Mouse (Mus musculus): ENCODE data around the gene D430041D05Rik. TPM values are rescaled to one million over a fixed set of nuclear protein-coding genes. Genes with fewer than 3 reads are reported as not detected.

The D430041D05Rik gene
- polyA plus RNA-seq, 1 experiment from 2014 or later, result 0.42 TPM

- no peak overlapping the region for H3K27ac ChIP-seq (ENCODE audit: low read length)
- no peak overlapping the region for H3K4me2 ChIP-seq (replicated peaks; ENCODE audit: low read depth, low read length)
- no peaks in the 10 kb centered on the region for H3K9me3 ChIP-seq (ENCODE audit: low read length)
- H3K4me1 ChIP-seq (ENCODE audit: insufficient read depth, low read length), result no peaks in the 10 kb centered on the region
- ATAC-seq (ENCODE audit: low FRiP score, low TSS enrichment), result 0 out of 2 replicates have a peak, but pooled peaks have one; percentile 19
- WGBS, result 60% methylated on average over 6 of the region's 6 CpGs
- H3K9ac ChIP-seq (replicated peaks; ENCODE audit: low read length), result no peak overlapping the region
- no peaks in the 10 kb centered on the region for H3K36me3 ChIP-seq (ENCODE audit: insufficient read depth, low read length)
- H3K4me3 ChIP-seq (ENCODE audit: low read length), result no peak overlapping the region
- H3K27me3 ChIP-seq (ENCODE audit: insufficient read depth, low read length), result no peaks in the 10 kb centered on the region
Observed at GRCm38 (mm10) chr2:104198186-104198585, 212.6 kb downstream of the D430041D05Rik start.

GRCm38 (mm10) chr2:104197281-104197680, 213.5 kb downstream of the D430041D05Rik start:
- no peak overlapping the region for H3K9ac ChIP-seq (replicated peaks; ENCODE audit: low read length)
- no peak for ATAC-seq (ENCODE audit: low FRiP score, low TSS enrichment)
- no peak overlapping the region for H3K4me2 ChIP-seq (replicated peaks; ENCODE audit: low read depth, low read length)
- no peak overlapping the region for H3K4me3 ChIP-seq (ENCODE audit: low read length)
- H3K27ac ChIP-seq (ENCODE audit: low read length), result no peak overlapping the region
- H3K9me3 ChIP-seq (ENCODE audit: low read length), result no peaks in the 10 kb centered on the region
- no peaks in the 10 kb centered on the region for H3K4me1 ChIP-seq (ENCODE audit: insufficient read depth, low read length)
- no peaks in the 10 kb centered on the region for H3K27me3 ChIP-seq (ENCODE audit: insufficient read depth, low read length)
- WGBS, result 45% methylated on average over 3 of the region's 3 CpGs
- H3K36me3 ChIP-seq (ENCODE audit: insufficient read depth, low read length), result no peaks in the 10 kb centered on the region

- H3K27ac ChIP-seq (ENCODE audit: low read length), result no peak overlapping the region
- no peak for ATAC-seq (ENCODE audit: low FRiP score, low TSS enrichment)
- H3K36me3 ChIP-seq (ENCODE audit: insufficient read depth, low read length), result no peaks in the 10 kb centered on the region
- no peak overlapping the region for H3K4me3 ChIP-seq (ENCODE audit: low read length)
- no peaks in the 10 kb centered on the region for H3K4me1 ChIP-seq (ENCODE audit: insufficient read depth, low read length)
- no peak overlapping the region for H3K9ac ChIP-seq (replicated peaks; ENCODE audit: low read length)
- H3K9me3 ChIP-seq (ENCODE audit: low read length), result no peaks in the 10 kb centered on the region
- H3K4me2 ChIP-seq (replicated peaks; ENCODE audit: low read depth, low read length), result no peak overlapping the region
- H3K27me3 ChIP-seq (ENCODE audit: insufficient read depth, low read length), result no peaks in the 10 kb centered on the region
- WGBS, result 81% methylated on average over 18 of the region's 18 CpGs
Observed at GRCm38 (mm10) chr2:104192401-104193141, 218.2 kb downstream of the D430041D05Rik start.

GRCm38 (mm10) chr2:104191723-104192122, 219.1 kb downstream of the D430041D05Rik start:
- 68% methylated on average over 2 of the region's 2 CpGs for WGBS
- Histone ChIP-seq H3K36me3 (ENCODE audit: insufficient read depth, low read length) (no peaks in the 10 kb centered on the region), H3K4me3 (ENCODE audit: low read length) (no peak overlapping the region), H3K4me2 (replicated peaks; ENCODE audit: low read depth, low read length) (no peak overlapping the region), H3K4me1 (ENCODE audit: insufficient read depth, low read length) (no peaks in the 10 kb centered on the region), H3K27me3 (ENCODE audit: insufficient read depth, low read length) (no peaks in the 10 kb centered on the region), H3K9me3 (ENCODE audit: low read length) (no peaks in the 10 kb centered on the region), H3K27ac (ENCODE audit: low read length) (no peak overlapping the region), H3K9ac (replicated peaks; ENCODE audit: low read length) (no peak overlapping the region)
- ATAC-seq (ENCODE audit: low FRiP score, low TSS enrichment), result no peak

GRCm38 (mm10) chr2:104188859-104189258, 222.0 kb downstream of the D430041D05Rik start:
- H3K36me3 ChIP-seq (ENCODE audit: insufficient read depth, low read length), result no peaks in the 10 kb centered on the region
- no peak overlapping the region for H3K4me2 ChIP-seq (replicated peaks; ENCODE audit: low read depth, low read length)
- ATAC-seq (ENCODE audit: low FRiP score, low TSS enrichment), result no peak
- no peaks in the 10 kb centered on the region for H3K27me3 ChIP-seq (ENCODE audit: insufficient read depth, low read length)
- 61% methylated on average over 2 of the region's 2 CpGs for WGBS
- no peaks in the 10 kb centered on the region for H3K4me1 ChIP-seq (ENCODE audit: insufficient read depth, low read length)
- no peak overlapping the region for H3K27ac ChIP-seq (ENCODE audit: low read length)
- no peak overlapping the region for H3K4me3 ChIP-seq (ENCODE audit: low read length)
- H3K9me3 ChIP-seq (ENCODE audit: low read length), result no peaks in the 10 kb centered on the region
- H3K9ac ChIP-seq (replicated peaks; ENCODE audit: low read length), result no peak overlapping the region

GRCm38 (mm10) chr2:104187073-104187472, 223.7 kb downstream of the D430041D05Rik start:
- 47% methylated on average over 3 of the region's 3 CpGs for WGBS
- no peak overlapping the region for H3K9ac ChIP-seq (replicated peaks; ENCODE audit: low read length)
- no peaks in the 10 kb centered on the region for H3K36me3 ChIP-seq (ENCODE audit: insufficient read depth, low read length)
- ATAC-seq (ENCODE audit: low FRiP score, low TSS enrichment), result no peak
- H3K9me3 ChIP-seq (ENCODE audit: low read length), result no peaks in the 10 kb centered on the region
- H3K27me3 ChIP-seq (ENCODE audit: insufficient read depth, low read length), result no peaks in the 10 kb centered on the region
- H3K4me3 ChIP-seq (ENCODE audit: low read length), result no peak overlapping the region
- no peak overlapping the region for H3K4me2 ChIP-seq (replicated peaks; ENCODE audit: low read depth, low read length)
- no peaks in the 10 kb centered on the region for H3K4me1 ChIP-seq (ENCODE audit: insufficient read depth, low read length)
- no peak overlapping the region for H3K27ac ChIP-seq (ENCODE audit: low read length)

GRCm38 (mm10) chr2:104185616-104186015, 225.2 kb downstream of the D430041D05Rik start:
- Histone ChIP-seq H3K27ac (ENCODE audit: low read length) (no peak overlapping the region), H3K27me3 (ENCODE audit: insufficient read depth, low read length) (no peaks in the 10 kb centered on the region), H3K4me1 (ENCODE audit: insufficient read depth, low read length) (no peaks in the 10 kb centered on the region), H3K36me3 (ENCODE audit: insufficient read depth, low read length) (no peaks in the 10 kb centered on the region), H3K9me3 (ENCODE audit: low read length) (no peaks in the 10 kb centered on the region), H3K4me3 (ENCODE audit: low read length) (no peak overlapping the region), H3K4me2 (replicated peaks; ENCODE audit: low read depth, low read length) (no peak overlapping the region), H3K9ac (replicated peaks; ENCODE audit: low read length) (no peak overlapping the region)
- ATAC-seq (ENCODE audit: low FRiP score, low TSS enrichment), result no peak
- WGBS, result 85% methylated on average over 5 of the region's 5 CpGs

GRCm38 (mm10) chr2:104184296-104184695, 226.5 kb downstream of the D430041D05Rik start:
- Histone ChIP-seq H3K4me3 (ENCODE audit: low read length) (no peak overlapping the region), H3K27me3 (ENCODE audit: insufficient read depth, low read length) (no peaks in the 10 kb centered on the region), H3K9me3 (ENCODE audit: low read length) (no peaks in the 10 kb centered on the region), H3K4me1 (ENCODE audit: insufficient read depth, low read length) (no peaks in the 10 kb centered on the region), H3K36me3 (ENCODE audit: insufficient read depth, low read length) (no peaks in the 10 kb centered on the region), H3K9ac (replicated peaks; ENCODE audit: low read length) (no peak overlapping the region), H3K4me2 (replicated peaks; ENCODE audit: low read depth, low read length) (no peak overlapping the region), H3K27ac (ENCODE audit: low read length) (no peak overlapping the region)
- no peak for ATAC-seq (ENCODE audit: low FRiP score, low TSS enrichment)
- WGBS, result 45% methylated on average over 4 of the region's 4 CpGs

- WGBS, result 79% methylated on average over 5 of the region's 5 CpGs
- no peak for ATAC-seq (ENCODE audit: low FRiP score, low TSS enrichment)
Observed at GRCm38 (mm10) chr2:104183246-104183845, 227.5 kb downstream of the D430041D05Rik start.

GRCm38 (mm10) chr2:104179636-104180035, 231.2 kb downstream of the D430041D05Rik start:
- H3K27ac ChIP-seq (ENCODE audit: low read length), result no peak overlapping the region
- no peak overlapping the region for H3K4me2 ChIP-seq (replicated peaks; ENCODE audit: low read depth, low read length)
- no peak overlapping the region for H3K4me3 ChIP-seq (ENCODE audit: low read length)
- ATAC-seq (ENCODE audit: low FRiP score, low TSS enrichment), result no peak
- whole genome bisulfite sequencing, result 84% methylated on average over 8 of the region's 8 CpGs
- H3K27me3 ChIP-seq (ENCODE audit: insufficient read depth, low read length), result no peaks in the 10 kb centered on the region
- no peaks in the 10 kb centered on the region for H3K36me3 ChIP-seq (ENCODE audit: insufficient read depth, low read length)
- H3K4me1 ChIP-seq (ENCODE audit: insufficient read depth, low read length), result peaks cover 17% of the 10 kb centered on the region
- H3K9me3 ChIP-seq (ENCODE audit: low read length), result no peaks in the 10 kb centered on the region
- no peak overlapping the region for H3K9ac ChIP-seq (replicated peaks; ENCODE audit: low read length)

More at GRCm38 (mm10) chr2:104183246-104183845, 227.5 kb downstream of the D430041D05Rik start:
- H3K27me3 ChIP-seq (ENCODE audit: insufficient read depth, low read length), result no peaks in the 10 kb centered on the region
- no peak overlapping the region for H3K4me3 ChIP-seq (ENCODE audit: low read length)
- H3K4me1 ChIP-seq (ENCODE audit: insufficient read depth, low read length), result no peaks in the 10 kb centered on the region
- H3K9ac ChIP-seq (replicated peaks; ENCODE audit: low read length), result no peak overlapping the region
- H3K9me3 ChIP-seq (ENCODE audit: low read length), result no peaks in the 10 kb centered on the region
- H3K27ac ChIP-seq (ENCODE audit: low read length), result no peak overlapping the region
- H3K36me3 ChIP-seq (ENCODE audit: insufficient read depth, low read length), result no peaks in the 10 kb centered on the region
- no peak overlapping the region for H3K4me2 ChIP-seq (replicated peaks; ENCODE audit: low read depth, low read length)

Data from kidney, embryonic 16.5 days (tissue).